Mouse (Mus musculus) MEL (cell line): ENCODE measurements at regions not wholly inside any gene's neighbourhood (a gene's known extent, or its start where the extent isn't known, plus 50 kb on each side); places are given as distances from the start of the nearest gene placed in this dataset.

Source experiments
- CTCF ChIP-seq, 3 experiments: IDR thresholded peaks in 2 of 3; conservative IDR thresholded peaks in 1 of 3; 2 replicates each; pipeline ENCODE4 v1.5.1; 2011 to 2012; ENCODE audit warnings: low read length in 3 of 3, low read depth in 2 of 3, mild to moderate bottlenecking in 2 of 3, improper control_type of control experiment in 1 of 3, inconsistent platforms in 1 of 3, mixed read lengths in 1 of 3, moderate library complexity in 1 of 3; ENCODE audit not compliant: control insufficient read depth in 1 of 3, insufficient read depth in 1 of 3, poor library complexity in 1 of 3, severe bottlenecking in 1 of 3
- POLR2A ChIP-seq, 2 experiments: IDR thresholded peaks; 2 replicates each; pipeline ENCODE4 v1.6.1; 2011 to 2012; ENCODE audit warnings: low read length in 2 of 2, mild to moderate bottlenecking in 2 of 2, control low read depth in 1 of 2, improper control_type of control experiment in 1 of 2, low read depth in 1 of 2, moderate library complexity in 1 of 2; ENCODE audit not compliant: control insufficient read depth in 1 of 2, insufficient read depth in 1 of 2, poor library complexity in 1 of 2
- POLR2AphosphoS5 ChIP-seq: IDR thresholded peaks from 2 replicates; pipeline ENCODE4 v1.6.1; 2012; ENCODE audit warnings: low read depth, borderline replicate concordance, mild to moderate bottlenecking, inconsistent platforms, low read length, moderate library complexity, mixed read lengths
- SMC3 ChIP-seq: IDR thresholded peaks from 2 replicates; pipeline ENCODE4 v1.6.1; 2011; ENCODE audit warnings: low read depth, low read length, improper control_type of control experiment
- ZKSCAN1 ChIP-seq: IDR thresholded peaks from 2 replicates; pipeline ENCODE4 v1.6.1; 2012; ENCODE audit warnings: low read depth, mild to moderate bottlenecking, inconsistent platforms, low read length, improper control_type of control experiment, moderate library complexity

- no peak for TF ChIP-seq SMC3
- TF ChIP-seq ZKSCAN1, result no peak
- TF ChIP-seq CTCF (IDR thresholded peaks at IDR 0.05 in 2 of 3, conservative IDR thresholded peaks at IDR 0.05 in 1 of 3; ENCODE audit: control insufficient read depth in 1 of 3, insufficient read depth in 1 of 3, low read depth in 2 of 3, low read length in 3 of 3, poor library complexity in 1 of 3, severe bottlenecking in 1 of 3), result no peak
- no peak for TF ChIP-seq POLR2AphosphoS5
- no peak for TF ChIP-seq POLR2A (IDR thresholded peaks at IDR 0.05; ENCODE audit: control insufficient read depth in 1 of 2, insufficient read depth in 1 of 2, low read depth in 1 of 2, low read length in 2 of 2, poor library complexity in 1 of 2)
These were observed 150.0 kb downstream of the Ktn1 start for GRCm38 (mm10) chr14:47798203-47798602.
